Mouse (Mus musculus): ENCODE data around the gene Csmd2.

DNA sequence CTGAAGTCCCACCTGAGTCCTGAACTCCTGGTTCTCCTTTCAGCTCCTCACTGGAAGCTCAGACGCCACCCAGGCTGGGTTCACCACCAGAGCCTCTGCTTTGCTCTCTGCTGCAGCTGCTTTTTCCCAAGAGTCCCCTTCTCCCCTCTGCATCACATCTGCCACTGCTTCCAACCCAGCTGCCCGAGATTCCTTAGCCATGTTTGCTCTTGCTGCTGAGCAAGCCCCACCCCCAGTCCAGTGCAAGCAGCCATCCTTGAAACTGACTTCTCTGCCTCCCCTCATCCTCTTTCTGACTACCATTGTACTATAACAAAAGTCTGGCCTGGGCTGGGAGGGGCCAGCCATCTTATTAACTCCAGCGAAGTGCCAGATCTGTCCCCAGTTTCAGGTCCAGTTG lies 404.6 kb downstream of the Csmd2 start:
- no peak for TF ChIP-seq CTCF (IDR thresholded peaks at IDR 0.05; ENCODE audit: low read depth)
- TF ChIP-seq EP300 (optimal IDR thresholded peaks at IDR 0.05): no peak
